Mouse (Mus musculus) monocyte, adult 2 months (primary cell): ENCODE results near the gene Mok.

Source experiments
- DNase-seq, 2 experiments: peaks; one replicate each; pipeline ENCODE4 v3.0.0; 2022; ENCODE audit warnings: low spot score in 2 of 2, low read depth in 1 of 2

Gene Mok

DNA sequence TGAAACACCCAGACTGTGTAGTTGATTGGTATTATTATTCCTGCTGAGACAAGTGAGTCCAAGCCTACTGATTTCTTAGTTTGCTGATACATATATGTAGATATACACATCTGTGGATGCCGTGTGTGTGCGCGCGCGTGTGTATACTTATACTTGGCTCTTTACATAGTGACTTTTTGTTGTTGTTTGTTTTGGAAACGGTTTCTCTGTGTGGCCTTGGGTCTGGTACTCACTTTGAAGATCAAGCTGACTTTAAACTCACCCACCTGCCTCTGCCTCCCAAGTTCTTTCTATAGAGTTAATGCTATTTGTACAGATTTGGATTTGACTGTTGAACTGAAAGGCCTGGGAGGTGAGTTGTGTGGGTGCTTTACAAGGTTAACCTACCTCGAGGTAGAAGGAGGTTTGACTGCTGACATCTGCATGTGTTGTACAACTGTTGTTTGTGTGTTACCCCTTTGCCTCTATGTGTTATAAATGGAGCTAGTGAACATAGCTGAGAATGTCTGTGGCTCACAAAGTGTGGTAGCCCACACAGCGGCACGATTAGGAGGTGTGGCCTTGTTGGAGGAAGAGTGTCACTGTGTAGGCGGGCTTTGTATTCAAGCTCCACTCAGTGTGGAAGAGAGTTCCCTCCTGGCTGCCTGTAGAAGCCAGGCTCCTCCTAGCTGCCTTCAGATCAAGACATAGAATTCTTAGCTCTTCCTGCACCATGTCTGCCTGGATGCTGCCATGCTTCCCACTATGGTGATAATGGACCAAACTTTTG, 70.1 kb downstream of the Mok start:
- peak in 1 of 2 experiments; percentile 3 for DNase-seq

DNA sequence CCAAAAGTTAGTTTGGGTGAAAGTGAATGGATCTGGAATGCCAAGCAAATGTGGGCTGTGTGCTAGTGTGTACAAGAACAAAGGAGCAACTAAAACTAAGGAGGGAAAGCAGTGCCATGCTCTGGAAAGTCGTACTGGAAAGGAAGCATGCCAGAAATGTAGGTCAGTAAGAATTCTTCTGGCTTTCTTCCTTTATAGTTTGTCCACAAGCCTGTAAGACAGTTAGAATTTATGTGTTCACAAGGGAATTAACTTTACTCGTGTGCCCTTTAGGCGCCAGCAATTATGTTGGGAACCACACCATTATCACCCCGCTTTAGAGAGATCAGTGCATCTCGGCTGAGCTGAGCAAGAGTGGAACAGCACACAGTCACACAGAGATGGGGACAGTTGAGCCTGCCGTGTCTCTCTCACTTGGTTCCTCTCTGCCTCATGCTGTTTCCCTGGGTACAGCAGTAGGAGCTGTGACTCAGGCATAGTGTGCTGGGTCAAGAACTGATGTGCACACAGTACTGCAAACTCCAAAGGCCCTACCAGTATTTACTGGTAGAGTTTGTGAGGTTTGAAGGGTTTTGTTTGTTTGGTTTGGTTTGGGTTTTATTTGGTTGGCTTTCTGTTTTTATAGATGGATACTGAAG, 71.0 kb downstream of the Mok start:
- no peak for DNase-seq

DNA sequence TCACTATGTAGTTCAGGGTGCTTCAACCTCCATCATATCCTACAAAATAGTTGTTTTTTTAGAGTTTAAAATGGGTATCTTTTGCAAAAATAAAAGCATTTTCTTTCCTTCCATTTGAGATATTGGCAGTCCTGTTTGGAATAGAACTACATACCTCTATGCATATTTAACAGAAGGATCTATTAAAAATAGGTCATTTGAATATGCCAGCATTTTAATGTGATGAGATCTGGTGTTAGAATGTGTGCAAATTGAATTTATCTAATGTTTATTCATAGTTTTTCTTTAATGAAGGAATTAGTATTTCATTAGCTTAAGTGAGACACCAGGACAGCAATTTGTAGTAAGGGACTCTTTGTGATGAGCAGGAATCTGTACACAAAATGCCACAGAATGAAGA, 72.2 kb downstream of the Mok start:
- no peak for DNase-seq

DNA sequence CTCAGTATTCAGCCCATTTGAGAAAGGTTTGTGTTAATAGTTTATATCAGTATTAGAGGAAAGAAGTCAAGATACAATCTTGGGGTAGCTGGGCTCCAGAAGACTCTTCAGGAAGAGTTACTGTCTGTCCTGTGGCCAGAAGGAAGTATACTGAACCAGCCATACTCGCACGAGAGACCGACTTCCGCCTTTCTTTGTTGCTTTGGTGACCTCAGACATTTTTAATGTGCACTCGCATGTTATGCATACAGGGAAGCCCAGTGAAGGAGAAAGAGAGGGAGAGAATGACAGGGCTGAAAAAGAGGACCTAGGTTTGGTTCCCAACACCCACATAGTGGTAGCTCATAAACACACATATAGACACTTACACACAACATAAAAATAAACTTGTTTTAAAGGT, 76.2 kb downstream of the Mok start:
- peak in 1 of 2 experiments; percentile 23 for DNase-seq

DNA sequence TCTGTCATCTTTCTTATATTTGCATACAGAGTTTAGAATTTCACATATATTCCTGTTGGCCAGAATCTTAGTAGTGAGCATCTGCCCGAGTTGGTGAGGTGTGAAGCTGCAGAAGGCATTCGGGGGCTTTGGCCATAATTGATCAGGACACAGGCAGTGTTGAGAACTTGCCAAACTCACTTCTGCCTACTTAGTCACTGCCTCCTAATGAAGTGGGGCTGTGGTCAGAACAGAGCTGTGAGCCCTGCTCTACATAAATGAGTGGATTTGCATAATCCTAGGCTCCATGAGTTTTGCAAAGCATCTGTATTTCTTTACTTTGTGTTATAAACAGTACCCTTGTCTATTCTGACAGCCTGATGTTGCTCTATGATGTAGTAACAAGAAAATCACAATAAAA, 78.4 kb downstream of the Mok start:
- DNase-seq: no peak

DNA sequence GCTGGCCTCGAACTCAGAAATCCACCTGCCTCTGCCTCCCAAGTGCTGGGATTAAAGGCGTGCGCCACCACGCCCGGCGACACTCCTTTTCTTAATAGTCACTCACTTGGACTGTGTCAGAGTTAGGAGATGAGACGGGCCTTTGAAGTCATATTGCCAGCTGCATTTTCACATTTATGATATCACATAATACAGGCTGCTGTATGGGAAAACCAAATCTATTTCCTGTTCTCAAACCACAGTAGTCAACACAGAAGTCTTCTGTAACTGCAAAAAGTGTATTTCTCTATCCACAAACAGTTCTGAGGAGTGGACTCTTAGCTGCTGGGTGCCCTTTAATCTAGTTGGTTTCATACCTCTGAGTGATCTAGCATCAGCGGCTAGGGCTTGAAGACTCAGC, 81.8 kb downstream of the Mok start:
- no peak for DNase-seq
